Mouse (Mus musculus) liver, embryonic 18 days (tissue): Measurements from ENCODE around the gene Cyp2c29. TPM values are rescaled to one million over a fixed set of nuclear protein-coding genes. Genes with fewer than 3 reads are reported as not detected.

ENCODE experiments used
- polyA plus RNA-seq: library from polyadenylated mRNA; depleted of rRNA; stranded (reverse); fragments of >200 nt; gene quantifications from 2 replicates; pipeline ENCODE4 v1.2.3, GENCODE M21; 2012; rRNA removed

Gene Cyp2c29
- polyA plus RNA-seq = 0.06 and 0.11 TPM in 2 replicates

DNA sequence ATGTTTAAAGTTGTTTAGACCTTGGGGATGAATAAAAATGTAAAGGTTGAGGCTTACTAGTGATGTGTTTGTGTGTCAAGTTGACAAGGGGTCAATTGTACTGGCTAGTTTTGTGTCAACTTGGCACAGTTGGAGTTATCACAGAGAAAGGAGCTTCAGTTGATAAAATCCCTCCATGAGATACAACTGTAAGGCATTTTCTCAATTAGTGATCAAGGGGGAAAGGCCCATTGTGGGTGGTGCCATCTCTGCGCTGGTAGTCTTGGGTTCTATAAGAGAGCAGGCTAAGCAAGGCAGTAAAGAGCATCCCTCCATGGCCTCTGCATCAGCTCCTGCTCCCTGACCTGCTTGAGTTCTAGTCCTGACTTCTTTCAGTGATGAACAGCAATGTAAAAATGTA is at the start of gene Cyp2c29:
TSS of gene Cyp2c29 (plus strand) at position 301 of the 400 bp plus-strand sequence.

Other genes with a start within 250 kb of the Cyp2c29 start
- 0.02 TPM in 1 of 2 replicates, not detected in the other for gene Cyp2c65, start 208.4 kb upstream of the Cyp2c29 start, polyA plus RNA-seq
- gene Cyp2c66, start 155.5 kb upstream of the Cyp2c29 start, polyA plus RNA-seq = not detected in 2 replicates
- gene Cyp2c38, start 193.7 kb downstream of the Cyp2c29 start, polyA plus RNA-seq = 0.01 TPM in 1 of 2 replicates, not detected in the other
- gene Cyp2c39, start 241.5 kb downstream of the Cyp2c29 start, polyA plus RNA-seq = 0.02 TPM in 1 of 2 replicates, not detected in the other